In the genomic region with DNA sequence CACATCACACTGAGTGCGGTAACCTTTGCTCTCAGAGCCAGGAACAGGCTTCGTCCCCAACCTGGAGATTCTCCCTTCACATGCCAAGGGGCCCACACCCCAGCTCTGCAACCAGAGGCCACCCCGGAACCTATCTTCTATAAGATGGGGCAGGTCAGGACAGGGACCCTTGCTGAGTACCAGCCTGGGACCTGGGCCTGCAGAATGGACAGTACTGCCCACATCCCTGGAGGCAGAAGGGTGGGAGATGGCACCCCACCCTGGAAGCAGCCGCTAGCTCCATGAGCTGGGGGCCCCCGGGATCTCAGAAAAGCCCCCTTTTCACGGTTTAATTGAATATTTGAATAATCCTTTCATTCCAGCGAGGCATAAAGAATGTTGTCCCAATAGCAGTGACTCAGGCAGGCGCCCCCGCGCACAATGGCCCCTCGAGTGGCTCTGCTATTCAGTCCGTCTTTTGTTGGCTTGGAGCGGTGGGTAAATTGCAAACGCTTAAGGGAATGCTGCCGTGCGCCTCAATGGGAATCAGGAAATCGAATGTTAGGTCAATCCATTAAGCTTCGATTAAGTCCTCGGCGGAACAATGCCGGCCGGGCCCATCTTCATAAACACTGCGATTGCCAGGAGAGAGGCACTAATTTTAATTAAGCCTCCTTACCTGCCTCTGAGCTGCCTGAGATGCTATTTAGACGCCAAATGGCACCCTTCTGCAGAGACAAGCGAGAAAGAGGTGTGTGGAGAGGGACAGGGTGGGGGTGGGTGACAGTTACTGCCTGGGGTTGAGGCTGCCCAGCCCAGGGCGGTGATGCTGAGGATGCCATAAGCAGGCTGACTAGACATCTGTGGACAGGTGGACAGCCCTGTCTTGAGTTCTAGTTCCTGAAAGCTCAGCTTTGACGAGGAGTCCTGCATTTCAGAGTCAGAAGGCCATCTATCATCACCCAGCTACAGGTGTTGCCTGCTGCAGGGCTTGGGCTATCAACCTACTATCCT, we compare ENCODE assay signal across 14 mouse cellular contexts. TPM values are rescaled to one million over a fixed set of nuclear protein-coding genes. Genes with fewer than 3 reads are reported as not detected.
DNase-seq lines count a peak whose midpoint lies in the region; ATAC-seq and TF ChIP-seq lines count a peak whose summit lies in the region.
"Had no signal": no experiment of that assay in that cellular context is flagged by ENCODE, and none has a peak within 500 bp of the region (broad histone marks: within the 10 kb centered on the region; RNA-seq: fewer than 3 reads in every experiment).

No protein-coding gene starts in this region.

- intact Hi-C loops in left cerebral cortex, postnatal 36 days (cut with DNase I): no loop called here

- peak; percentile 76 for DNase-seq in brain, embryonic 14.5 days (ENCODE audit: low read depth)
- peak; percentile 51 for DNase-seq in midbrain, embryonic 10.5 days (ENCODE audit: low spot score)
- no peak for DNase-seq in left cerebral cortex, postnatal 36 days (ENCODE audit: low spot score in 2 of 2)
- DNase-seq in cerebellum, postnatal 4 days (ENCODE audit: low spot score in 2 of 2): no peak
- DNase-seq in c-Kit-positive CD71-positive TER-119-positive erythroid progenitor cells, embryonic 14.5 days (ENCODE audit: low spot score): no peak
- DNase-seq: cerebellum, postnatal 25 days; heart, adult 11 months; heart, postnatal 10 days had no signal

- no peak for TF ChIP-seq POLR2A in brain, embryonic 14.5 days (IDR thresholded peaks at IDR 0.05; ENCODE audit: borderline replicate concordance, extremely low read depth, insufficient read depth, insufficient read length, poor library complexity, severe bottlenecking)

- 0 out of 2 replicates have a peak overlapping the region, but pooled peaks have one; percentile 0 for H3K4me2 ChIP-seq in forebrain, embryonic 15.5 days (replicated peaks)
- peak overlapping the region; percentile 31; the same call in 1 of the 2 replicates for H3K4me2 ChIP-seq in neural tube, embryonic 13.5 days

- 7% methylated on average over 27 of the region's 27 CpGs for WGBS in forebrain, embryonic 15.5 days
- WGBS in midbrain, embryonic 10.5 days: 24% methylated on average over 27 of the region's 27 CpGs
- 18% methylated on average over 27 of the region's 27 CpGs for WGBS in neural tube, embryonic 13.5 days

- H3K4me1 ChIP-seq in forebrain, embryonic 15.5 days: peaks cover 8% of the 10 kb centered on the region
- peaks cover 50% of the 10 kb centered on the region for H3K4me1 ChIP-seq in midbrain, embryonic 10.5 days
- peaks cover 15% of the 10 kb centered on the region for H3K4me1 ChIP-seq in neural tube, embryonic 13.5 days (replicated peaks)

- no peak for TF ChIP-seq CTCF in brain, embryonic 14.5 days (IDR thresholded peaks at IDR 0.05; ENCODE audit: borderline replicate concordance, extremely low read depth, insufficient read depth, insufficient read length)

- no peak overlapping the region for H3K4me3 ChIP-seq in forebrain, embryonic 15.5 days
- H3K4me3 ChIP-seq in midbrain, embryonic 10.5 days: peak overlapping the region; percentile 36
- no peak overlapping the region for H3K4me3 ChIP-seq in neural tube, embryonic 13.5 days
- H3K4me3 ChIP-seq: left cerebral cortex, adult 2 months had no signal

- H3K27ac ChIP-seq in forebrain, embryonic 15.5 days (replicated peaks): no peak overlapping the region
- peak overlapping the region; percentile 76 for H3K27ac ChIP-seq in midbrain, embryonic 10.5 days (replicated peaks)
- no peak overlapping the region for H3K27ac ChIP-seq in neural tube, embryonic 13.5 days (replicated peaks)
- H3K27ac ChIP-seq: left cerebral cortex, adult 2 months had no signal

- peaks cover 82% of the 10 kb centered on the region for H3K27me3 ChIP-seq in forebrain, embryonic 15.5 days
- peaks cover 100% of the 10 kb centered on the region for H3K27me3 ChIP-seq in midbrain, embryonic 10.5 days (ENCODE audit: low read depth, poor library complexity, severe bottlenecking)
- H3K27me3 ChIP-seq in neural tube, embryonic 13.5 days: peaks cover 52% of the 10 kb centered on the region

- ATAC-seq in forebrain, embryonic 15.5 days (replicated peaks): no peak
- ATAC-seq in neural tube, embryonic 13.5 days (ENCODE audit: low read depth): peak; percentile 24; the same call in 1 of the 2 replicates
- ATAC-seq: intestine, postnatal 0 days had no signal

- no peak overlapping the region for H3K9ac ChIP-seq in forebrain, embryonic 15.5 days (replicated peaks)
- peak overlapping the region; percentile 38 for H3K9ac ChIP-seq in neural tube, embryonic 13.5 days

- H3K36me3 ChIP-seq in forebrain, embryonic 15.5 days: no peaks in the 10 kb centered on the region
- H3K36me3 ChIP-seq in midbrain, embryonic 10.5 days: no peaks in the 10 kb centered on the region
- no peaks in the 10 kb centered on the region for H3K36me3 ChIP-seq in neural tube, embryonic 13.5 days

- H3K9me3 ChIP-seq in forebrain, embryonic 15.5 days: no peaks in the 10 kb centered on the region
- no peaks in the 10 kb centered on the region for H3K9me3 ChIP-seq in midbrain, embryonic 10.5 days (replicated peaks)
- no peaks in the 10 kb centered on the region for H3K9me3 ChIP-seq in neural tube, embryonic 13.5 days

RNA-seq across cellular contexts. Expression of gene Nr5a1, which starts 16.9 kb away (rescaled TPM):
- polyA plus RNA-seq in brain, embryonic 14.5 days (2012; rRNA removed): 1.2 and 2.1 TPM in 2 replicates
- 0.32 and 2.3 TPM in 2 replicates for polyA plus RNA-seq in forebrain, embryonic 15.5 days (2015; fragmentation: Nextera tagmentation; extraction: Ambion mirVana)
- 0.07 and 0.12 TPM in 2 replicates for polyA plus RNA-seq in midbrain, embryonic 10.5 days (2016; fragmentation: Nextera tagmentation; extraction: Ambion mirVana)
- 0.06 TPM in 1 of 2 replicates, not detected in the other for polyA plus RNA-seq in neural tube, embryonic 13.5 days (2015; fragmentation: Nextera tagmentation; extraction: Ambion mirVana)
- total RNA-seq in left cerebral cortex, postnatal 36 days (2021): under 1 TPM in 1 of 2 experiments, not detected in 1; 0.25 TPM
- total RNA-seq: liver, adult 2 months; megakaryocyte-erythroid progenitor cell, adult 5-6 weeks had no signal
- polyA plus RNA-seq: liver, adult 2 months had no signal

RNA-seq across cellular contexts. Expression of gene Psmb7, which starts 53.5 kb away (rescaled TPM):
- 265 and 300 TPM in 2 replicates for polyA plus RNA-seq in brain, embryonic 14.5 days (2012; rRNA removed)
- polyA plus RNA-seq in forebrain, embryonic 15.5 days (2015; fragmentation: Nextera tagmentation; extraction: Ambion mirVana): 302 and 304 TPM in 2 replicates
- polyA plus RNA-seq in midbrain, embryonic 10.5 days (2016; fragmentation: Nextera tagmentation; extraction: Ambion mirVana): 322 and 336 TPM in 2 replicates
- 316 and 318 TPM in 2 replicates for polyA plus RNA-seq in neural tube, embryonic 13.5 days (2015; fragmentation: Nextera tagmentation; extraction: Ambion mirVana)
- total RNA-seq in left cerebral cortex, postnatal 36 days (2021): 100 to 1,000 TPM; 180 to 206 TPM

Comparison
In these comparisons a context has a peak if more than half of its experiments do, and no peak if none do; other contexts are left out.
1. DNase-seq: peak in brain, embryonic 14.5 days (single experiment) and midbrain, embryonic 10.5 days (single experiment); none in left cerebral cortex, postnatal 36 days (0 of 2), cerebellum, postnatal 4 days (0 of 2) and c-Kit-positive CD71-positive TER-119-positive erythroid progenitor cells, embryonic 14.5 days (single experiment).